Mouse (Mus musculus) cerebellum, postnatal 14 days (tissue): Measurements from ENCODE around the gene Ptk7.
"Not testable (repeated sequence)": the region's sequence is repeated elsewhere in the genome, so short reads cannot be mapped to it uniquely, and the experiment has no call there.

Source experiments
- DNase-seq, 2 experiments: peaks; one replicate each; pipeline ENCODE4 v3.0.0; 2021; ENCODE audit warnings: mixed read lengths in 2 of 2

Gene Ptk7

DNA sequence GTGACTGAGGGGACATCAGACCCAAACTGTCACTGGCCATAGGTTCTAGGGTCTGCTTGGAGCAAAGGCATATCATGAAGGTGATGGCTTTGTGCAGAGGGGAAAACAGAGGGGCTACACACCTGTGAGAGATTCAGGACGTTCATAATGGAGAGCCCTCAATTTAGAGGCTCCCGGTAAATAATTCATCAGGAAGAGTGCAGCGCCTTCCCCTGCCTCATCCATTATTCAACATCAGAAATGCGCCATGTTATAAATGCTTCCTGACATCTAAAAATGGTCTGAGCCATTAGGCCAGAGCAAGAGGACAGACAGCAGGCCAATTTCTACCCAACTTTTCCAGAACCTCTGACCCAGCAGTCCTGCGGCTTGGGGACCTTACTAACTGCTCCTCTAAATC is 24.2 kb downstream of the Ptk7 start:
- DNase-seq = no peak

DNA sequence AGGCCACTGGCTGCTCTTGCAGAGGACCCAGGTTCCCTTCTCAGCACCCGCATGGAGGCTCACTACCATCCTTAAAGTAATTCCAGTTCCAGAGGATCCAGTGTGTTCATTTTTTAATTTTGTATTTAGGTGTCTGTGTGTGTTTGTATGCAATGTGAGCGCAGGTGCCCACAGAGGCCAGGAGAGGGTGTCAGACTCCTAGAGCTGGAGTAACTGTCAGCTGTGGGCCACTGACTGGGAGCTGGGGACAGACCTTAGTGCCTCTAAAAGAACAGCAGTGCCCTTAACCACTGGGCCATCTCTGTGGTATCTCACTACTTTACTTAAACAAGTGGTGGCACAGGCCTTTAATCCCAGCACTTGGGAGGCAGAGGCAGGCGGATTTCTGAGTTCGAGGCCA is 26.1 kb downstream of the Ptk7 start:
- DNase-seq = no peak

GRCm38 (mm10) chr17:46602212-46602611 is 27.1 kb downstream of the Ptk7 start:
- DNase-seq = no peak

DNA sequence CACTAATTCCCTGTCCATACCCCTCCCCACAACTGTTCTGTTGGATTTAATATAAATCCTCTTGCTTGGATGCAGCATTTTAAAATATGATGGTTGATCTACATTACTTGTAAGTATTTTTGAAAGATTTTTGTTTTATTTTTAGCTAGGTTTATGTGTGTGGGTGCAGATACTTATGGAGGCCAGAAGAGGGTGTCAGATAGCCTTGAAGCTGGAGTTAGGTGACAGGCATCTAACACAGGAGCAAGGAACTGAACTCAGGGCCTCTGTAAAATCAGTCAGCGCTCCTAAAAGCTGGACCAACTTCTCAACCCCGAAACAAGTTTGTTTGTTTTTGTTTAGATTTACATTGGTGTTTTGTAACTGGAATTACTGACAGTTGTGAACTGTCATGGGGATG is 28.7 kb downstream of the Ptk7 start:
- DNase-seq = no peak

DNA sequence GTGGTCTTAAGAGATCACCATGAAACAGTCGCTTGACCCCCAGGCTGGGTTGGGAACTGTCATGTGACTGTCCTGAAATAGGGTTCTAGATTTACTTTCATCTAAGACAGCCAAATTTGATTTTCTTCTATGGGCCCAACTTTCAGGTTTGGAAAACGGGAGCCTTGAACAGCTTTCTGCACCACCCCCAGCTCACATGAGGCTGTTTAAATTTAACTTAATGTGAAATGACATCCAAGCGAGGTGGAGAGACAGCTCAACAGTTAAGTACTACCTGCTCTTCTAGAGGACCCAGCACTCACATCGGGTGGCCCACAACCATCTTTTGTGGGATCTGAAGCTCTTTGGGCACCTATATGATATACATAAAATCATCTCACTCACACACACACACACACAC is 30.3 kb downstream of the Ptk7 start:
- no peak for DNase-seq

DNA sequence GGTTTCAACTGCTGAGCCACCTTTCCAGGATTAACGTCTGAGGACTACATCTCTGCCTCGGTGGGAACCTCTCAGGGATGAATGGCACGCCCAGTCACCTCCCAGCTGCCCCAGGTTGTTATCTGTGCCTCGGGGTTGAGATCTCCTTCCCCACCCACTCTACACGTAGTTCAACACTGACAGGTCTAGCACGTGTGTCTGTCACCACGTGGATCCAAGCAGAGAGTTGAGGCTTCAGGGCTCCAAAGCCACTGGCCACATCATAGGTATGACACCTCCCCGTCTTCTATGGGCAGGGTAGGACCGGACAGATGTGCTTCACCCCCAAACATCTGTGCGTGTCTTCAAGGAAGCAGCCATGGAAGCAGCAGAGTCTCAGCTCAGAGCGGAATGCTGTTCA is 31.3 kb downstream of the Ptk7 start:
- DNase-seq = no peak

GRCm38 (mm10) chr17:46595336-46595735 is 34.0 kb downstream of the Ptk7 start:
- no peak for DNase-seq

- DNase-seq = no peak
These were observed 34.7 kb downstream of the Ptk7 start for GRCm38 (mm10) chr17:46594606-46595005.

DNA sequence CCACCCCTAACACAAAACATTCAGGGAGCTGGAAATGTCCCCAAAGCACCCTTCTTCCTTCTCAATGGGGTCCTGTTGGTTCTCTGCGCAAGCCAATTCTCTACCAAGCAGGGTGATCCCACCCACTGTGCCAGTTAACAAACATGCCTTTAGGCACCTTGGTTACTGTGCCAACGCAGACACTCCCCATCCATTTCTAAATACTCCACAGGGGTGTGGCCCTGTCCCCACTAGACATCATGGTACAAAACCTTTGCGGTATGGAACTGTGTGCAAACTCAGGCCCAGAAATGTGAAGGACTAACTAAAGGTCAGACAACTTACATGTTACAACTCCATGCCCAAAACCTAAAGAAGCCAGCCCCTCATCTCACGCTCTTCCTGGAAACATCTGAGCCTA is 36.2 kb downstream of the Ptk7 start:
- no peak for DNase-seq

GRCm38 (mm10) chr17:46591406-46591805 is 37.9 kb downstream of the Ptk7 start:
- DNase-seq = peak; percentile 16 to 40

DNA sequence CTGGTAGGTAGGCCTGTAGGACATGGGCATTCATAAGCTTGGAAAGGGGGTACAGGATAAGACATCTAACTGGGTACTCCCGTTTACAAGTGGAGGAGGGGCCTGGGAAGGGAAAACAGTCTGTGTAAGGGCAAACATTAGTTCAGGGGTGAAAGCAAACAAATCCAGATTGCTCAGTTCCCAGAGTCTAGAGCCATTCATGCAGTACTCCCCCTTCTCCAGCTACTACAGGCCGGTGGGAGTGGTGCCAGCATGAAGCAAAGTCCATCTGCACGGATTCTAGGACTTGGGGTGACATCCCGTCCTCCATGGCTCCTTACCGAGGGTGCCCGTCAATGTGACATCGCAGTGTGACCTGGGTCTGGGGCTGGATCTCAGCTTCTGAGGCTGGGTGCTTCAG is 38.9 kb downstream of the Ptk7 start:
- no peak for DNase-seq

DNA sequence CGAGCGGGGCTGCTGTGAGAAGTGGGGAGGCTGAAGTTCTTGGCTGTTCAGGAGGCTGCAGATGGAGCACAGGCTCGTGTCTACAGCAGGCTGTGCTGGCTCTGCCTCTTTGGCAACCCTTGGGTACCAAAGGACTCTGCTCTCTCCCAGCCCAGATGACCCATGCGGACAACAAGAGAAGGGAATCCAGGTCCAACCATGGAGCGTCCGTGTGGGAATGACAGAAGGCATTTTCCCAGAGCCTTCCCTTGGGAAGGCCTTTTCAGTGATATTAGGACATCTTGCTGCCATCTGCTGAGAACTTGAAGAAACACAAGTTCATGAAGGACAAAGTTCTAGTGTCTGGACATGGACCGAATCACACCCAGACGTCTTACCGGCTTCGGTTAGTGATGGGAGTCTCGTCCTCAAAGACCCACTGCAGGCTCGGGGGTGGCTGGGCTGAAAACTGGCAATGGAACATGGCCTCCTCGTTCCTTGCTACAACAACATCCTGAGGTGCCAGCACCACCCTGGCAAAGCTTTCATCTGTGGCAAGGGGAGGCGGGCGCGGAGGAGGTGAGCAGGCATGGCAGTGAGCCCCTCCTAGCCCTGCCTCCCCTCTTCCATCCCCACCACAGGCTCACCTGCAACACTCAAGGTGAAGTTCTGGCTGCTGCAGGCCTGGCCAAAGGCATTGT is 39.5 kb downstream of the Ptk7 start:
- DNase-seq = peak; percentile 68 to 78

DNA sequence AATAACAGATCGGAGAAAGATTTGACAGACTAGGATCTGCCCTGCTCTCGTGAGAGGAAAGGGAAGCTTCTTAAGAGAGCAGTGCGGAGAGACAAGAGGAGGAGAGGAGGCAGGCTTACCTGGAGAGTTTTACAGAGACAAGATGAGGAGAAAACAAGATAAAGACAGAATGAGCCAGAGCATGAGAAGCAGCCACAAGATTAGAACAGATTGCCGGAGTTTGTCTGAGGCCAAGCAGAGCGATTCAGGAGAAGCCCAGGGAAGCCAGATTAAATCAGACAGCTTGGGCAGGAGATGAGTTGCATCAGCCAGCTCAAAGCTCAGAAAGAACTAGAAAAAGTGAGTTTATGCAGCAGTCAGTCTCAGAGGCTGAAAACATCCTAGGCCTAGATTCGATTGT is 40.4 kb downstream of the Ptk7 start:
- DNase-seq = no peak

GRCm38 (mm10) chr17:46588173-46588572 is 41.1 kb downstream of the Ptk7 start:
- DNase-seq = no peak

GRCm38 (mm10) chr17:46586327-46586726 is 43.0 kb downstream of the Ptk7 start:
- DNase-seq = no peak

DNA sequence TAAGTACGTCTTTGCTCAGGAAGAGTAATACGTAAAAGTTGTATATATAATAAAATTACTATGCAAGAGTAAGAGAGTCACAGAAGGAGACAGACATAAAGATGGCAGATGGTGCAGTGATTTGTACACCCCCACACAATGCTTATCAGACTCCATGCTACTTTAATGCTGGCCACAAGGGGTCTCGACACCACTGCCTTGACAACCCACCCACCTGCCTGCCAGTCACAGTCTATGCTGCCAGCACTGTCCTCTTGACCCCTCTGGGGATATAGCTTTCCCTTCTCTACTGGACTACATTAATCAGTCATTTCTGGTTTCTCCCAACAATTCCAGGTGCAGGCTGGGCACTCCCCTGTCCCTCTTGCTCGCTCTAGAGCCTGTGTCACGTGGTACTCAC is 50.7 kb downstream of the Ptk7 start:
- DNase-seq = no peak

DNA sequence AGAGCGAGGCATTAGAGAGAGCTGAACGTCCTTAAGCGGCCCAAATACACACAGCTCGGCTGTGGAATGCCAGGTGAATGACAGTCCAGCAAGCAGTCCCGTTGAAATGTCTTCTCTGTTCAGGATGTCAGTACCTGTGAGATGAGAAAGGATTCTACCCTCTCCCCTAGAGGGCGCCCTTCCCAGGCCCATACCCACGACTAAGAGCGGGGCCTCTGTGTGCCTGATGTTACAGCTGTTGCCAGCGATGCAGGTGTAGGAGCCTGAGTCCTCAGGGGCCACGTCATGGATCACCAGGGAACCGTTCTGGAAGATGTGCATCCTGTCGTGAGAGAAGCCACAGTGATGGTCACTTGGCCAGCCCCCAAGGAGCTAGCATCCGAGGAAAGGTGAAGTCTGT is 53.2 kb downstream of the Ptk7 start:
- DNase-seq = no peak

- DNase-seq = no peak
These were observed 54.8 kb downstream of the Ptk7 start for GRCm38 (mm10) chr17:46574535-46574934.

- DNase-seq = no peak
These were observed 58.3 kb downstream of the Ptk7 start for GRCm38 (mm10) chr17:46571005-46571404.

GRCm38 (mm10) chr17:46559146-46559545 is 70.2 kb downstream of the Ptk7 start:
- DNase-seq = no peak

- DNase-seq = no peak
These were observed 71.2 kb downstream of the Ptk7 start for GRCm38 (mm10) chr17:46558151-46558550.

GRCm38 (mm10) chr17:46557321-46557720 is 72.0 kb downstream of the Ptk7 start:
- not testable (repeated sequence) for DNase-seq

DNA sequence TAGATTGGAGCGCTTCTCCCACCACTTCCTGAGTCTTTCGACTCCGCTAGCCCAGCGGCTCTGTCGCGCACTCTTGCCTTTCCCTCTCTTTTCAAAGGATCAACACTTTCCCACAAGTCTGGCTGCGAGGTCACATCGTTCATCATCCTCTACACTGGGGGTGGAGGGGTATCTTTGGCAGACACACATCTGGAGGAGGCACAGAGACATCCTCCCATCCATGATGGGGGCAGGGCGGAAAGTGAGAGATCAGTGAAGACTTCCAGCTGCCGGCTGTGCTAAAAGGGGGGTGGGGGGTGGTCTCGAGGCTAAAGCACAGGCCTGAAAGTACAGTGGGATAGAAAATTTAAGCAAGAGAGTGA is 72.7 kb downstream of the Ptk7 start:
- DNase-seq = peak in 1 of 2 experiments; percentile 58

GRCm38 (mm10) chr17:46555673-46556583 is 73.4 kb downstream of the Ptk7 start, which contains the start of gene Srf:
Srf (minus strand) TSS chr17:46556175.
- DNase-seq = peak; percentile 95 to 96
